Mouse (Mus musculus): ENCODE data around the gene Snx20. TPM values are rescaled to one million over a fixed set of nuclear protein-coding genes. Genes with fewer than 3 reads are reported as not detected.
A peak's percentile ranks its signal among the peaks of the same experiment; 100 is the strongest.

Gene Snx20
- polyA plus RNA-seq, 1 experiment, result 52.3 TPM

DNA sequence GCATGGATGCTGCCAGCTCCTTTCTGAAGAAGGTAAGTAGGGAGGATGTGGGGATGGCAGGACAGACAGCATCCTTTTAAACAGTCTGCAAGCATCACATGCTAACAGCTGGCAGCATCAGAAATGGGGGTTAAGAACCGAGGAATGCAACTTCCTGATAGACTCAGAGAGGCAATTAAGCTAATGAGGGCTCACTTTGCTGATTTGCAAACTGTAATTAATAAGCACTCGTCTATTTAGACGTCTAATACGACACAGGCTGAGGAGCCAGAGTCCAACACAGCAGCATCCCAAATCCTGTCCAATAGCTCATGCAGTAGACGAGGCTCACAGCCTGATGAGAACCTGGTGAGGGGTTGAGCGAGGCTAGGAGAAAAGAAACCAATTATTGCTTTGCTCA lies 25.7 kb downstream of the Snx20 start:
- TF ChIP-seq POLR2A (IDR thresholded peaks at IDR 0.05; ENCODE audit: control insufficient read depth, extremely low read depth, insufficient read depth, low read length, poor library complexity) (no peak), CTCF (IDR thresholded peaks at IDR 0.05; ENCODE audit: borderline replicate concordance, control insufficient read depth, extremely low read depth, insufficient read depth, low read length, poor library complexity) (no peak)
- H3K4me3 ChIP-seq (ENCODE audit: control insufficient read depth, insufficient read depth, low read length), result no peak overlapping the region
- DNase-seq, result no peak
- no peaks in the 10 kb centered on the region for H3K36me3 ChIP-seq (ENCODE audit: control insufficient read depth, insufficient read depth, low read length)
- WGBS, result 86% methylated on average over 6 of the region's 6 CpGs
- no peaks in the 10 kb centered on the region for H3K4me1 ChIP-seq (replicated peaks; ENCODE audit: control insufficient read depth, insufficient read depth, low read length)
- H3K27me3 ChIP-seq (ENCODE audit: control insufficient read depth, insufficient read depth, low read length), result no peaks in the 10 kb centered on the region
- H3K27ac ChIP-seq (ENCODE audit: control insufficient read depth, insufficient read depth, low read length), result no peak overlapping the region

DNA sequence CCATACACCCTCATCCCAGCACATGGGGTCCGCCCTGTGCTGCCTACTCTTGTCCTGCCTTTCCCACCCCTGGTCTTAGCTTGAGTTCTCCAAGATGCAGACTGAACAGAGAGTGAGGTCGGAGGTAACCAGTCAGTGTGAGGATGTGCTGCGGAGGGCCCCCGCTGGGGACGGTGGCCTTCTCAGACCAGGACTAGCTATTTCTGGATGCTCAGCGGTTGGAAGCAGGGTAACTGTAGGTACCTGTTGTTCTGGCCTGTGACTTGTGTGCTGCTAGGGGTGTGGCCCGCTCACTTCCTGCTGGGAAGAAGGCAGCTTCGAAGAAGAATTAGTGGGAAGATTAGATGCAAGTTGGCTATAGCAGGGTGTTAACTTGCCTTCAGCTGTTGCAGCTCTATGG lies 26.9 kb downstream of the Snx20 start:
- Histone ChIP-seq H3K36me3 (ENCODE audit: control insufficient read depth, insufficient read depth, low read length) (no peaks in the 10 kb centered on the region), H3K4me3 (ENCODE audit: control insufficient read depth, insufficient read depth, low read length) (no peak overlapping the region), H3K4me1 (replicated peaks; ENCODE audit: control insufficient read depth, insufficient read depth, low read length) (peaks cover under 1% of the 10 kb centered on the region; the same call in 1 of the 2 replicates), H3K27ac (ENCODE audit: control insufficient read depth, insufficient read depth, low read length) (no peak overlapping the region), H3K27me3 (ENCODE audit: control insufficient read depth, insufficient read depth, low read length) (no peaks in the 10 kb centered on the region)
- no peak for DNase-seq
- no peak for TF ChIP-seq POLR2A (IDR thresholded peaks at IDR 0.05; ENCODE audit: control insufficient read depth, extremely low read depth, insufficient read depth, low read length, poor library complexity)
- TF ChIP-seq CTCF (IDR thresholded peaks at IDR 0.05; ENCODE audit: borderline replicate concordance, control insufficient read depth, extremely low read depth, insufficient read depth, low read length, poor library complexity), result no peak
- WGBS, result 90% methylated on average over 8 of the region's 8 CpGs

DNA sequence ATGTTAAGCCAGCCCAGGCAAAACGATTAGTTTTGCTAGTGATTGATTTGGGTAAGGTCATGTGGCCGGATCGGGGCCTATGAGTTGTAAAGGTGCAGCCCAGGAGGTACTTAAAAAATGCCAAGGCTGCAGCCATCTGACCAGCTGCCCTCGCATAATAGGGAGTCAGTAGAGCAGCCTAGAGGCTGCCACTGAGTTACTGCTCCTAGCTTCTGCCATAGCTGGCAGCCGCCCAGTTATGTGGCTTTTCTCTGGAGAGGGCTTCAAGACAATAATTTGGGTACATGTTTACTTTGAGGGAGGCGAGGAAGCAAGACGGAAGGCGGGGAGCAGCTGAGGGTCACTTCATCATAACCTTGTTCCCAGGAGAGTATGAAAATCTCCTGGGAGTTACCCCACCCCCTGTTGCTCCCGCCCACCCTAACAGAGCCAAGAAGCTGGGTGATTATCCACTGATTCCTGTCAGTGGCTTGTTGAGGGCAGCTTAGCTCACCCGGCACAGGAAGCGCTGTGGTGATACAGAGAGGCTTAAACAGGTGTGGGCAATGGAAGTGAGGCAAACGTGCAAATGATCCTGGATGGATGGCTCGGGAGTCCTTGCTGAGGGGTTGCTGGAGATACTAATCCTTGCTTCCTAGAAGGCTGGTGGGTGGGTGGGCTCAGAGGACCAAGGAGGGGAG lies 30.4 kb downstream of the Snx20 start:
- WGBS, result 30% methylated on average over 13 of the region's 13 CpGs
- H3K36me3 ChIP-seq (ENCODE audit: control insufficient read depth, insufficient read depth, low read length), result no peaks in the 10 kb centered on the region
- TF ChIP-seq CTCF (IDR thresholded peaks at IDR 0.05; ENCODE audit: borderline replicate concordance, control insufficient read depth, extremely low read depth, insufficient read depth, low read length, poor library complexity) (no peak), POLR2A (IDR thresholded peaks at IDR 0.05; ENCODE audit: control insufficient read depth, extremely low read depth, insufficient read depth, low read length, poor library complexity) (no peak)
- H3K4me3 ChIP-seq (ENCODE audit: control insufficient read depth, insufficient read depth, low read length), result no peak overlapping the region
- no peak for DNase-seq
- H3K27ac ChIP-seq (ENCODE audit: control insufficient read depth, insufficient read depth, low read length), result no peak overlapping the region
- peaks cover 4% of the 10 kb centered on the region for H3K4me1 ChIP-seq (replicated peaks; ENCODE audit: control insufficient read depth, insufficient read depth, low read length)
- no peaks in the 10 kb centered on the region for H3K27me3 ChIP-seq (ENCODE audit: control insufficient read depth, insufficient read depth, low read length)

DNA sequence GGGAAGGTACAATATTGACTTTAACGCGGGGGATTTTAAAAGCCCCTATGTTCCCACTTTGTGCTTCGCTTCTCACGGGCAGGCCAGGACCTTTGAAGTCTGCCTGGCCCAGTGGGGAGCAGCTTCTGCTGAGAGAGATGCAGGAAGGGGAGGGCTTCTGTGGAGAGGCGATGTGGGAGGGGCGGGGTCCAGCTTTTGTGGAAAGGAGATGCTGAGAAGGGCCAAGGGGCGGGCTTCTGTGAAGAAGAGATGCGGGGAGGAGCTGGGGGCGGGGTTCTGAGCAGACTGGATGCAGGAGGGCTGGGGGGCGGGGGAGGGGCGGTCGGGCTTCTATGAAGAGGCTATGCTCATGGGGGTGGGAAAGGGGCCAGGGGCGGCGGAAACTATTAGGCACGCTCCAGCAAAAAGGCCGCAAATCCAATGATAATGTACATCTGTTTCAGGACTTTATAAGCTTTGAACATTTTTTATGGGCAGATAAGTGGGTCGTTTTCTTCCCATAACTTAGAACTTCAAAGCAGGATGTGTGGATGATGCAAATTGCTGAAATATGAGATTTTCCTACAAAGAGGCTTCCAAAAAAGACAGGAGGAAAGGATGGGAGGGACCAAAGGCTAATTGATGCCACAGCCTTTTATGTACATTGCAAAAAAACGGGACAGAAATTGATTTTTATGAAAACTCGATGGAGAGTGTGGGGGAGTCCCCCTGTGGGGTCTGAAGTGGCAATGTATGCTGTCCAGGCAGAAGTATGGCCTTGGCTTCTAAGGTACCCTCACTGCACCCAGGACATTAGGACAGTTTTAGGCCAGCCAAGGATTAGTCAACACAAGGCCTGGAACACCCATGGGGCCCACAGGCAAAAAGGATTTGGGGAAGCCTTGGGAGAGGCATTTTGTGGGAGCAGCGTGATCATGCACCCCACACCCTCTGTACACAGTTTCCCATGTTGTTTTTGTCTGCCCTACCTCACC lies 31.6 kb downstream of the Snx20 start:
- Histone ChIP-seq H3K36me3 (ENCODE audit: control insufficient read depth, insufficient read depth, low read length) (no peaks in the 10 kb centered on the region), H3K27me3 (ENCODE audit: control insufficient read depth, insufficient read depth, low read length) (no peaks in the 10 kb centered on the region), H3K4me3 (ENCODE audit: control insufficient read depth, insufficient read depth, low read length) (no peak overlapping the region), H3K4me1 (replicated peaks; ENCODE audit: control insufficient read depth, insufficient read depth, low read length) (peaks cover 4% of the 10 kb centered on the region), H3K27ac (ENCODE audit: control insufficient read depth, insufficient read depth, low read length) (no peak overlapping the region)
- peak; percentile 51 for DNase-seq
- no peak for TF ChIP-seq POLR2A (IDR thresholded peaks at IDR 0.05; ENCODE audit: control insufficient read depth, extremely low read depth, insufficient read depth, low read length, poor library complexity)
- no peak for TF ChIP-seq CTCF (IDR thresholded peaks at IDR 0.05; ENCODE audit: borderline replicate concordance, control insufficient read depth, extremely low read depth, insufficient read depth, low read length, poor library complexity)
- 38% methylated on average over 20 of the region's 20 CpGs for WGBS

DNA sequence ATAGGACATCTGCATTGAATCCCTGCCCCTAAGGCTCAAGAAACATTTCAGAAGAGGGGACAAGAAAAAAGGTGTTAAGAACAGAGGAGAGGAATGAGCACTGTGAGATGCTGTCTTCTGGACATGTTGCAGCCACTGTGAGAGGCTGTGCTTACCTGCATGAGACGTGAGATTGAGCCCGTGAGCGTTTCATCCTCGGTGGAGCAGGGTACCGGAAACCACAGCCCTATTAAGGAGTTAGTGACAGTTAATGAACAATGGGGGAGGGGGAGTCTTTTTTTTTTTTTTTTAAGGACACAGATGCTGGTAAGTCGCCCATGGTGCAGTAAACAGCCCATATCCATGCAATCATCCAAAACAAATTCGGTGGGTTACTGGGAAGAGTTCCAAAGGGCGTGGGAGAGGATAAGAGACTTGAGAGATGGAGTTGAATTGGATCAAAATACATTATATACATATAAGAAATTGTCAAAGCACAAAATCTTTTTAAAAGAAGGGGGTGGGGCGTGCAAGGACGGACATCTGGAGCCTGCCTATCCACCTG lies 32.4 kb downstream of the Snx20 start:
- H3K27me3 ChIP-seq (ENCODE audit: control insufficient read depth, insufficient read depth, low read length), result no peaks in the 10 kb centered on the region
- no peak overlapping the region for H3K4me3 ChIP-seq (ENCODE audit: control insufficient read depth, insufficient read depth, low read length)
- no peak overlapping the region for H3K27ac ChIP-seq (ENCODE audit: control insufficient read depth, insufficient read depth, low read length)
- DNase-seq, result no peak
- H3K36me3 ChIP-seq (ENCODE audit: control insufficient read depth, insufficient read depth, low read length), result no peaks in the 10 kb centered on the region
- WGBS, result 42% methylated on average over 10 of the region's 10 CpGs
- peaks cover 4% of the 10 kb centered on the region for H3K4me1 ChIP-seq (replicated peaks; ENCODE audit: control insufficient read depth, insufficient read depth, low read length)
- TF ChIP-seq CTCF (IDR thresholded peaks at IDR 0.05; ENCODE audit: borderline replicate concordance, control insufficient read depth, extremely low read depth, insufficient read depth, low read length, poor library complexity) (no peak), POLR2A (IDR thresholded peaks at IDR 0.05; ENCODE audit: control insufficient read depth, extremely low read depth, insufficient read depth, low read length, poor library complexity) (no peak)

DNA sequence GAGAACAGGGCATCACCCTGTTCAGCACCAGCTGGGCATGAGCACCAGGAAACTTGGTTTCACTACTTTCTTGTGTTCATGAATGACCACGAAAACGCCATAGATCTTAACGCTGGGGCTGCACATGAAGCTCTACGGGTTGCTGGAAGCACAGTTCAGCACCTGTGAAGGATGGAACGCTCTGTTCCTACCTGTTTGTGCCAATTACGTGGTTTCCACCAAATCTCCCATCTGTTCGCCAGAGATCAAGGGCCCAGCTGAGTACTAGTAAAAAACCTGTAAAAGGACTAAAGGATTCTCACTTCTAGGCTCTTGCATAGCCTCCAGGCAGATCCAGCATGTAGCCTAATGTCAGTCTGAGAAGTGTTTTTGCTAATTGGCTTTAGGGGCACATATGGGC lies 36.4 kb downstream of the Snx20 start:
- H3K4me3 ChIP-seq (ENCODE audit: control insufficient read depth, insufficient read depth, low read length), result no peak overlapping the region
- no peak for DNase-seq
- H3K4me1 ChIP-seq (replicated peaks; ENCODE audit: control insufficient read depth, insufficient read depth, low read length), result peaks cover 4% of the 10 kb centered on the region
- 15% methylated on average over 7 of the region's 7 CpGs for WGBS
- H3K27me3 ChIP-seq (ENCODE audit: control insufficient read depth, insufficient read depth, low read length), result no peaks in the 10 kb centered on the region
- H3K27ac ChIP-seq (ENCODE audit: control insufficient read depth, insufficient read depth, low read length), result no peak overlapping the region
- TF ChIP-seq POLR2A (IDR thresholded peaks at IDR 0.05; ENCODE audit: control insufficient read depth, extremely low read depth, insufficient read depth, low read length, poor library complexity) (no peak), CTCF (IDR thresholded peaks at IDR 0.05; ENCODE audit: borderline replicate concordance, control insufficient read depth, extremely low read depth, insufficient read depth, low read length, poor library complexity) (no peak)
- no peaks in the 10 kb centered on the region for H3K36me3 ChIP-seq (ENCODE audit: control insufficient read depth, insufficient read depth, low read length)

Data from thymus, adult 2 months (tissue).